Comparison of ENCODE assay signal across 19 mouse cellular contexts in the genomic region with DNA sequence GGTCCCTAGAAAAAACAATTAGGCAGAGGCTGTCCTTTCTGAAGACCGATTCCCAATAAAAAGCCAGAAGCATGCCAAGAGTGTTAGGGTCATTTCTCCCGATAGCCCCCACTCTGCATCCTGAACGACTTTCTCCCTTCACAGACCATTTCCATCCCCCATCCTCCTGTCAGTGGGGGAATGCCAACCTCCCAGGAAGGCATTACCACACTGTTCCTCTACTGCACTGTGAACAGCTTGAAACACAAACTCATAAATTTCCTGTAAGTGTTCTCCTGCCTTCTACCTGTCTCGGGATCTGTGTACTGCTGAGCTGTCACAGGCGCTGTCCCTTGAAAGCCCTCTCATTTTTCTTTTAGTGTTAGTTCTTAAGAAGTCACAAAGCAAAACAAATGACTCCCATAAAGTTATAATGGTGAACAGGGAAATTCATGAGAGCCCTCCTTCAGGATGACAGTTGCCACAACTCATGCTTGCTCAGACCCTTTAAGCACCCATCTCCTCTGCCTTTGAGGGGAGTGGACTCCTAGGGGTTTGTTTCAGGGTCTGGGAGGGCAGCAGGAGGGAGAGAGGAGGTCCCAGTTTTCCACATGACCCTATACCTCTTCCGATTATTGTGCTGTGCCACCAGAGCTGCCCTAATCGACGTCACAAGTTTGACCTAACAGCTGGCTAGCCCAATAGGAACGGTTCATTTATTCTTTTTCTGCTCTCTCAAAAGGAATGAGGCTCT.
DNase-seq lines count a peak whose midpoint lies in the region; ATAC-seq lines count a peak whose summit lies in the region.
"Had no signal": no experiment of that assay in that cellular context is flagged by ENCODE, and none has a peak within 500 bp of the region (broad histone marks: within the 10 kb centered on the region; RNA-seq: fewer than 3 reads in every experiment).

No protein-coding gene starts in this region.

- H3K36me3 ChIP-seq in kidney, embryonic 15.5 days: no peaks in the 10 kb centered on the region
- no peaks in the 10 kb centered on the region for H3K36me3 ChIP-seq in neural tube, embryonic 12.5 days
- H3K36me3 ChIP-seq in neural tube, embryonic 14.5 days (ENCODE audit: control insufficient read depth, insufficient read depth, low read length): no peaks in the 10 kb centered on the region
- H3K36me3 ChIP-seq: embryonic facial prominence, embryonic 13.5 days; heart, embryonic 13.5 days; hindbrain, embryonic 13.5 days had no signal

- no peak overlapping the region for H3K4me3 ChIP-seq in kidney, embryonic 15.5 days (replicated peaks)
- no peak overlapping the region for H3K4me3 ChIP-seq in neural tube, embryonic 12.5 days
- no peak overlapping the region for H3K4me3 ChIP-seq in neural tube, embryonic 14.5 days (ENCODE audit: low read depth, low read length)
- H3K4me3 ChIP-seq: embryonic facial prominence, embryonic 13.5 days; forebrain, embryonic 13.5 days; gastrocnemius, adult 2 months; heart, embryonic 13.5 days; hindbrain, embryonic 13.5 days had no signal

- H3K27me3 ChIP-seq in kidney, embryonic 15.5 days: no peaks in the 10 kb centered on the region
- no peaks in the 10 kb centered on the region for H3K27me3 ChIP-seq in neural tube, embryonic 12.5 days (replicated peaks)
- no peaks in the 10 kb centered on the region for H3K27me3 ChIP-seq in neural tube, embryonic 14.5 days (ENCODE audit: control insufficient read depth, insufficient read depth, low read length)
- H3K27me3 ChIP-seq: embryonic facial prominence, embryonic 13.5 days; forebrain, embryonic 13.5 days; heart, embryonic 13.5 days; hindbrain, embryonic 13.5 days had no signal

- no peak for DNase-seq in kidney, adult 9 months
- no peak for DNase-seq in neural tube, embryonic 10.5 days (ENCODE audit: extremely low spot score, low spot score)
- DNase-seq in layer of hippocampus, adult 9-10 months (ENCODE audit: low spot score): no peak
- DNase-seq: adrenal gland, adult 2 months; adrenal gland, postnatal 25 days; cerebellum, adult 18-20 months; cerebellum, adult 9-11 months; cerebellum, postnatal 36 days; forebrain, postnatal 0 days; gastrocnemius, adult 2 months; gastrocnemius, postnatal 25 days; heart, postnatal 4 days had no signal

- 18% methylated on average over 9 of the region's 9 CpGs for WGBS in kidney, embryonic 15.5 days
- 47% methylated on average over 9 of the region's 9 CpGs for WGBS in neural tube, embryonic 12.5 days
- WGBS in neural tube, embryonic 14.5 days: 41% methylated on average over 9 of the region's 9 CpGs

- H3K4me2 ChIP-seq in kidney, embryonic 15.5 days: no peak overlapping the region
- H3K4me2 ChIP-seq in neural tube, embryonic 12.5 days (replicated peaks): no peak overlapping the region
- no peak overlapping the region for H3K4me2 ChIP-seq in neural tube, embryonic 14.5 days (ENCODE audit: low read depth, low read length)
- H3K4me2 ChIP-seq: embryonic facial prominence, embryonic 13.5 days; forebrain, embryonic 13.5 days; heart, embryonic 13.5 days; hindbrain, embryonic 13.5 days had no signal

- no peak overlapping the region for H3K27ac ChIP-seq in kidney, embryonic 15.5 days
- H3K27ac ChIP-seq in neural tube, embryonic 12.5 days: no peak overlapping the region
- H3K27ac ChIP-seq in neural tube, embryonic 14.5 days (ENCODE audit: low read depth, low read length): no peak overlapping the region
- H3K27ac ChIP-seq: embryonic facial prominence, embryonic 13.5 days; forebrain, embryonic 13.5 days; gastrocnemius, adult 2 months; heart, embryonic 13.5 days; hindbrain, embryonic 13.5 days had no signal

- ATAC-seq in kidney, embryonic 15.5 days (replicated peaks; ENCODE audit: low FRiP score): peak; percentile 66; the same call in 1 of the 2 replicates
- peak; percentile 41; the same call in 1 of the 2 replicates for ATAC-seq in neural tube, embryonic 12.5 days (ENCODE audit: low FRiP score, low read depth)
- peak; percentile 86 for ATAC-seq in neural tube, embryonic 14.5 days (ENCODE audit: low read depth)
- ATAC-seq: forebrain, embryonic 13.5 days; forebrain, postnatal 0 days had no signal

- H3K9ac ChIP-seq in kidney, embryonic 15.5 days: no peak overlapping the region
- no peak overlapping the region for H3K9ac ChIP-seq in neural tube, embryonic 12.5 days
- no peak overlapping the region for H3K9ac ChIP-seq in neural tube, embryonic 14.5 days (replicated peaks; ENCODE audit: low read depth, low read length)
- H3K9ac ChIP-seq: embryonic facial prominence, embryonic 13.5 days; forebrain, embryonic 13.5 days; forebrain, postnatal 0 days; heart, embryonic 13.5 days; hindbrain, embryonic 13.5 days had no signal

- H3K9me3 ChIP-seq in kidney, embryonic 15.5 days (replicated peaks): 0 out of 2 replicates have a peak, but pooled peaks cover 3% of the 10 kb centered on the region
- no peaks in the 10 kb centered on the region for H3K9me3 ChIP-seq in neural tube, embryonic 12.5 days
- no peaks in the 10 kb centered on the region for H3K9me3 ChIP-seq in neural tube, embryonic 14.5 days (ENCODE audit: control insufficient read depth, low read length)
- H3K9me3 ChIP-seq: embryonic facial prominence, embryonic 13.5 days; forebrain, embryonic 13.5 days; hindbrain, embryonic 13.5 days had no signal

- 0 out of 2 replicates have a peak, but pooled peaks cover 3% of the 10 kb centered on the region for H3K4me1 ChIP-seq in kidney, embryonic 15.5 days
- H3K4me1 ChIP-seq in neural tube, embryonic 12.5 days: no peaks in the 10 kb centered on the region
- no peaks in the 10 kb centered on the region for H3K4me1 ChIP-seq in neural tube, embryonic 14.5 days (ENCODE audit: control insufficient read depth, insufficient read depth, low read length)
- H3K4me1 ChIP-seq: heart, embryonic 13.5 days; hindbrain, embryonic 13.5 days had no signal
